Comparison of ENCODE assay signal across 12 mouse cellular contexts in genomic region chr6:38916571-38916970, GRCm38 (mm10).
"Had no signal": no experiment of that assay in that cellular context is flagged by ENCODE, and none has a peak within 500 bp of the region (broad histone marks: within the 10 kb centered on the region; RNA-seq: fewer than 3 reads in every experiment).

No protein-coding gene starts in this region.

- H3K27ac ChIP-seq: left cerebral cortex, adult 2 months; limb, embryonic 10.5 days; midbrain, embryonic 13.5 days; neural tube, embryonic 12.5 days; stomach, embryonic 15.5 days had no signal

- H3K4me3 ChIP-seq: left cerebral cortex, adult 2 months; limb, embryonic 10.5 days; midbrain, embryonic 13.5 days; neural tube, embryonic 12.5 days; stomach, embryonic 15.5 days had no signal

- H3K36me3 ChIP-seq: limb, embryonic 10.5 days; midbrain, embryonic 13.5 days; neural tube, embryonic 12.5 days; stomach, embryonic 15.5 days had no signal

- H3K9ac ChIP-seq: midbrain, embryonic 13.5 days; neural tube, embryonic 12.5 days; stomach, embryonic 15.5 days had no signal

- DNase-seq: kidney, adult 11 months; kidney, adult 9 months; kidney, postnatal 10 days; lung, adult 2 months; spleen, adult 18-20 months; thymus, adult 2 months; thymus, postnatal 25 days had no signal

- H3K4me1 ChIP-seq: limb, embryonic 10.5 days; neural tube, embryonic 12.5 days had no signal

- H3K27me3 ChIP-seq: midbrain, embryonic 13.5 days; neural tube, embryonic 12.5 days; stomach, embryonic 15.5 days had no signal

- ATAC-seq: midbrain, embryonic 13.5 days had no signal

- H3K9me3 ChIP-seq: limb, embryonic 10.5 days; midbrain, embryonic 13.5 days; neural tube, embryonic 12.5 days; stomach, embryonic 15.5 days had no signal

- H3K4me2 ChIP-seq: midbrain, embryonic 13.5 days; neural tube, embryonic 12.5 days; stomach, embryonic 15.5 days had no signal
